Mouse (Mus musculus): ENCODE data around the gene Hes1. TPM values are rescaled to one million over a fixed set of nuclear protein-coding genes. Genes with fewer than 3 reads are reported as not detected.

Hes1 gene
- polyA plus RNA-seq, 1 experiment: 35.8 TPM

Other genes with a start within 250 kb of the Hes1 start
- not detected for gene Cpn2, start 203.1 kb downstream of the Hes1 start, polyA plus RNA-seq (2012; fragmentation: generic; extraction: Trizol)
- 0.04 TPM for gene Lrrc15, start 218.9 kb downstream of the Hes1 start, polyA plus RNA-seq (2012; fragmentation: generic; extraction: Trizol)
- gene Gp5, start 246.4 kb downstream of the Hes1 start, polyA plus RNA-seq (2012; fragmentation: generic; extraction: Trizol): 0.50 TPM